Mouse (Mus musculus) frontal cortex, adult (tissue): ENCODE data around the gene Myh14.
A peak's percentile ranks its signal among the peaks of the same experiment; 100 is the strongest.

Experiments used
- ATAC-seq: cut with Nextera tagmentation; 2 replicates; pipeline ENCODE4 v1.9.2; 2017; ENCODE audit warnings: mild to moderate bottlenecking, moderate library complexity, mixed read lengths; ENCODE audit not compliant: low TSS enrichment

Gene Myh14

DNA sequence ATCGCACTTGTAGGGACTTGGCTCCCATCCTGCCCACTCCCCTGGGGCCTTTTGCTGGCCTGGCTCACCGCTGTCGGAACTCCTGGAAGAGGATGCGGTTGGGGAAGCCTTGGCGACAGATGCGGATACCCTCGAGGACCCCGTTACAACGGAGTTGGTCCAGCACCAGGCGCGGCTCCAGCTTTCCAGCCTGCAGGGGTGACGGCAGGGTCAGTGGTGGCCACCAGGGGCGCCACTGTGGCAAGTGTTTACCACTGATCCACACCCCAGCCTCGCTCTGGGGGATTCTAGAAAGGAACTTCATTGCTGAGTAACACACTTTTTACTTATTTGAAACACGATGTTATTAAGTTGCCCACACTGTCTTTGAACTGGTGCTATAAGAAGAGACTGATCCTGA is 37.2 kb downstream of the Myh14 start:
- ATAC-seq: no peak

DNA sequence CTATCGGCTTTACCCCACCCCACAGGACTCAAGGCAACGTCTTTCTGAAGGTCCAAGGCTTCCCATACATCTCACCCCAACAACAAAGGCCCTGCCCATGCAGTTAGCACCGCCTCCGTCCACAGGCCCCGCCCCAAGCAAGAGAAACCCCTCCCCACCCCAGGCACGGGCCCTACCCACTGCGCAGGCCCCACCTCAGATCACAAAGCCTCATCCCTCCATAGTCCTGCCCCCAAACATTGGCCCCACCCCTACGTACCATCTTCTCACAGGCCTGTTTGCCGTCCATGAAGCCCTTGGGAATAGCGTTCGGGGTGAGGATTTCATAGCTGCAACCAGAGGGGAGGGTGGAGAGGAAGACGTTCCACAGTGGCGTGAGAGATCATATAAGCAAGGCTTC is 38.0 kb downstream of the Myh14 start:
- no peak for ATAC-seq

DNA sequence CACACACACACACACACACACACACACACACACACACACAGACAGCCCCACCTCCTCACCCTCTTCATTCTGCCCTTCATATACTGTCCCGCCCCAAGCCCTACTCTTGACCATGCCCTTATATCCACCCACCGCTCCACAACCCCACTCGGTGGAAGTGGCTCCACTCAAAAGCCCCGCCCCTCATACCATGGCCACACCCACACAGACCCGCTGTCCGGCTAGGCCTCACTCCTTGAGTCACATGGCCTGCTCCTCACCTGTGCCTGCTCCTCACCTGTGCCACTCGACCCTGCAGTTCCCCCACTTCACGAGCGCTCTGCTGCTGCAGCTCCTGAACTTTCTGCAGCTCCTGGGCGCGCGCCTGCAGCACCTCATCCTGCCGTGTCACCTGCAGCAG is 40.2 kb downstream of the Myh14 start:
- ATAC-seq: no peak

DNA sequence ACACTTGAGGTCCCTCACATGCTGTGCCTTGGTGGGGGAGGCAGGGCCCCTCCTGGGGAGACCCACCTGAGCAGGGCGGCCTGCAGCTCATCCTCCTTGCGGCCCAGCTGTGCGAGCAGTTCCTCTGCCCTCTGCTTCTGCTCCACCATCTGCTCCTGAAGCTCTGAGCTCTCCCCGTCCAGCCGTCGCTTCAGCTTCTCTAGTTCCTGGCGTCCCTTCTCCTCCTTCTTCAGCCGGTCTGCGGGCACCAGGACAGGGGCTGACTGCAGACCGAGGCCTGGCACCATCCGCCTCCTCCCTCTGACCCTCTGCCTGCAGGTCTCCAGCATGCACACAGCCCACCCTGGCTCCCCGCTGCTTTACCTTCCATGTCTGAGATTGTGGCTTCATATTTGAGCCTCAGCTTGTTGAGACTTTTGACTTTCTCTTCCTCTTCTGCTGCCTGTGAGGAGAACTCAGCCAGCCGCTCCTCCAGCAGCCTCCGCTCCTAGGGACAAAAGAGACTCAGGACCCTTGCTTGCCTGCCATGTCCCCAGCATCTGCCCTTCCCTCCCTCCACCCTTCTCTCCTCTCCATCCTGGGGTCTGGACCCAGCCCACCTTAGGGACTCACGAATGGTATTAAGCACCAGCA is 42.1 kb downstream of the Myh14 start:
- ATAC-seq: no peak

DNA sequence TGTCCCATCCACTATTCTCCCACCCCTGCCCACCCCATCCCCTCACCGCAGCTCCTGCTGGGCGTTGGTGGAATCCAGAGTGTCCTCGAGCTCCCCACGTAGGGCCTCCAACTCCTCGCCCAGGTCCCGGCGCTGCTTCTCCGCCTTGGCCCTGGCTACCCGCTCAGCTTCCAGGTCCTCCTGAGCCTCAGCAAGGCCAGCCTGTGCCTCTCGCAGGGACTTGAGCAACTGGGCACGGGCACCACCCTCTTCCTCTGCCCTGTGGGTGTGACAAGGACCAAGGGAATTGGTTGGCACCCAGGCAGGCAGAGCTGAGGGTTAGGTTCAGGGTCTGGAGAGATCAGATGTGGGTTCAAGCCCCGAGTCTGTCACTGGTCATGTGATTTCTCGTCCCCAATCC is 43.7 kb downstream of the Myh14 start:
- no peak for ATAC-seq

DNA sequence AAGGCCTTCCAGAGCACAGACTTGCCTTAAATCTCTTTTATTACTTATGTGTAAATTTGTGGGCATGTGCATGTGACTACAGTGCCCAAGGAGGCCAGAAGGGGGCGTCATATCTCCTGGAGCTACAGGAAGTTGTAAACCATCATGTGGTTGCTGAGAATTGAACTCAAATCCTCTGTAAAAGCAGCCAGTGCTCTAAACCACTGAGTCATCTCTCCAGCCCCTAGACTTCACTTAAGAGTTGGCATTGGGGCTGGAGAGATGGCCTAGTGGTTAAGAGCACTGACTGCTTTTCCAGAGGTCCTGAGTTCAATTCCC is 44.6 kb downstream of the Myh14 start:
- ATAC-seq: no peak

DNA sequence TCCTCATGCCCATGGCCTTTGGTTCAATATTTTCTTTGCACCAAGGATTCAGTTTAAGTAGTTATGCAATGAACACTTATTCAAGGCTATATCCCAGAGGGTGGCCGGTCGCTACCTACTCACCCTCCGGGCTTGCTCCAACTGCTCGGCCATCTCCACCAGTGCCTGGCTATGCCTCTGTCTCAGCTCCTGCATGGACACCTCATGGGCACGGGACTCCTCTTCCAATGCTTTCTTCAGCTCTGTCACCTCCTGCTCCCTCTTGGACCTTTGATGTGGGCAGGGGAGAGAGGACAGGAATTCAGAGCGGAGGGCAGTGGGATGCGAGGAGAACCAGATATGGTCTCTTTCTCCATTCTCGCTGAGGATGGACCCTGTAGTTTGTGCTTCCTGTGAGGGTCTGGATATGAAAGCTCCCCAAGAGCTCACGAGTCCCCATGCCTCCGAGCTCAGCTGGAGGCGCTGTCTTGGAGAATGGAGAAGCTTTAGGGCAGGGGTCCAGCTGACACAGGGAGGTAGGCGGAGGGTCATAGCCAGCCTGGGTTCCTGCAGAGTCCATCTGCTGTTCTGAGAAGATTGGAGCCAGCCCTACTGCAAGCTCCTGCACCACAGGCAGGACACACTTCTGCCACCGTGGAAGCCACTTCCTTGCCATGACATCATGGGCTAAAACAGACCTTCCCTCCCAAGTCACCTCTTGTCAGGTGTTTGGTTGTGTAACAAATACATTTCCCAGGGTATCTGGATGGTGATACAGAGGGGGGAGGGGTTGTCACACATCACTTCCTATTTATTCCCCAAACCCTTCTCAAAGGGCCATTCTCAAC is 45.2 kb downstream of the Myh14 start:
- no peak for ATAC-seq

DNA sequence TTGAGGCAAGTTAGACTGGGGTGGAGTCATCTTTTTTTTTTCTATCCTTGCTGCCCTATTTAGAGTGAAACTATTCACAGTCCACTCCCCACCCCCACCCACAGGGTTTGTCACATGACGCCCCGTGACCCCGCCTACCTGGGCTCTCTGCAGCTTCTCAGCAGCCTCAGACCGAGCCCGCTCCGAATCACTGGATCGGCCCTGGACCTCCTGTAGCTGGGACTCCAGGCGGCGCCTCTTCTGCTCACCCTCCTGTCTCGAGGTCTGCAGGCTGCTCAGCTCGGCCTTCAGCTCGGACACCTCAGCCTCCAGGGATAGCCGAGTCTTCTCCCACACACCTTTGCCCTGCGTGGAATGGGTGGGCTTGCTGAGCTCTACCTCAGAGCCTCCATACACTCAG is 45.8 kb downstream of the Myh14 start:
- ATAC-seq: no peak

DNA sequence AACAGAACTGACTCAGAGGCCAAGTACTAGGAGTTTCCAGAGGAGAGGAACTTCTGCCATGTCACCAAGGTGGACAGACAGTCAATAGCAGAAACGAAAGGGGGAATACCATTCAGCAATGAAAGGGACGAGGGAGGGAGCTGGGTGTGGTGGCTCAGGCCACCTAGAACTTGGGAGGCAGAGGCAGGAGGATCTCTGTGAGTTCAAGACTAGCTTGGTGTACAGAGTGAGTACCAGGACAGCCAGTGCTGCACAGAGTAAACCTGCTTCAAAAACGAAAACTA is 46.2 kb downstream of the Myh14 start:
- no peak for ATAC-seq

DNA sequence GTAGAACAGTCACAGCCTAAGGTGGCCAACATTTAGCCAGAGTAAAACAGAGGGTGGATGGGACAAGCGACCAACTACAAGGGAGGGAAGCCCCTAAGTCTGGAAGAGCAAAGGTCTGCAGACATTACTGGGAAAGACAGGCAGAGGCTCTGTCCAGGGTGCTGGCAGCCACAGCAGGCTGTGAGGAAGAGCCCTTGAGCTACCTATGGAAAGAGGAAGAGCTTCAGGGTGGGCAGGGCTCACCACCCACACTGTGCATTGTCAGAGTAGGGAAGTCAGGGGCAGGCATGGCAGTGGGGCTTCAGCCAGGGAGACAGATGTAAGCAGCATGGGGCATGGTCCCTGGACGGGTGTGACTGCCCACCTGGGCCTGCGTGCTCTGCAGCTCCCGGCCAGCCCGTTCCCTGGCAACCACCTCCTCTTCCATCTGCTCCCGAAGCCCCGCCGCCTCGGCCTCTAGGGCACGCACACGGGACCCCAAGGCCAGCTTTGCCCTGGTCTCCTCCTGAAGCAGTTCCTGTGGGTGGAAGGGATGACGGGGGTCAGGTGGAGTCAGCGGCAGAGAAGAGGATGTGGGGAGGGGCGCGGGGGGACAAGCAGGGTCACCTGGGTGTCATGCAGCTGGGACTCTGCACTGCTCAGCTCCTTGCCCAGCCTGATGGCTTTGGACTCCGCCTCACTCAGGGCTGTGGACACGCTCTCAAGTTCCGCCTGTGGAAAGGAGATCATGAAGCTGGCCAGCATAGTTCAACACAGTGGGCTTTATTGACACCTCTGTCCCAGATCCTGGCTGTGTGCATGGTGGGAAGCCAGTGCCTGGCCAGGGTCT is 46.7 kb downstream of the Myh14 start:
- ATAC-seq: no peak

DNA sequence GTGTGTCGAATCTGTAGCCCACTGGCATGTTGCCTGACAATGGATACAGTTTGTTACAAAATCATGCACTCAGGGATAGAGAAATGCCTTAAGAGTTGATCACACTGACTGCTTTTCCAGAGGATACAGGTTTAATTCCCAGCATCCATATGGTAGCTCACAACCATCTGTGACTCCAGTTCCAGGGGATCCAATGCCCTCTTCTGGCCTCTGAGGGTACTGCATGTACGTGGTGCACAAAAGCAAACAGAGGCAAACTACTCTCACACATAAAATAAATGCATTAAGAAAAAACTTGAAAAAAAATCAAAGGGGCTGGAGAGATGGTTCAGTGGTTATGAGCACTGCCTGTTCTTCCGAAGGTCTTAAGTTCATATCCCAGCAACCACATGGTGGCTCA is 53.6 kb downstream of the Myh14 start:
- ATAC-seq: no peak

DNA sequence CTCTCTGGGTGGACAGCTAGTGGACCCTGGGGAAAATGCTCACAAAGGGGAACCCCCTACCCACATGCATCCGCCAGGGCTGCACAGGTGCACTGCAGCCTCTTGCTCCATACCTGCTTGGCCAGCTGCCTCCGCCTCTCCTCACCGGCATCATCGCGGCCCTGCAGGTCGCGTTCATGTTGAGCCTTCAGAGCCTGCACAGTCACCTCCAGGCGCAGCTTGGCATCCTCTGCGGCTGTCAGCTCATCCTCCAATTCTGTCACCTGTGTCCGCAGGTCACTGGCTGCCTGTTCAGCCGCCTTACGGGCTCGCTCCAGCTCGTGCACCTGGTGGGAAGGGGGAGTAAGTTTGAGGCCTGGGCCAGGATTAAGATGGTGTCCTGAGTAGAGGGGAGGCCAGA is 54.7 kb downstream of the Myh14 start:
- ATAC-seq: no peak

DNA sequence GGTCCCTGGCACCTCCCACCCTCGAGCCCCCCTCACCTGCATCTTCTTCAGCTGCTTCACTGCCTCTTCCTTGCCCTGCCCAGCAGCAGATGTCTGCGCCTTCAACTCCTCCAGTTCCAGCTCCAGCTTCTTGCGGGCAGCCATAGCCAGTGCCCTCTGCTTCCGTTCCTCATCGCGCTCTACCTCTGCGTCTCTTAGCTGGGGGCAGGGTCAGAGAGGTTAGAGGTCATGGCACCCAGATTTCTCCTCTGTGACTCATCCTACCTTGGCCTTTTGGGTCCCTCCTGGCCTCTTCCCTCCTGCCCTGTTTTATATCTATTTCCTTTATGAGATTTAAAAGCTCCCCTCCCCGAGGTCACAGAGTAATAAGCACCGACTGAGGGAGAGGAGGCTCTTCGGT is 55.3 kb downstream of the Myh14 start:
- no peak for ATAC-seq

DNA sequence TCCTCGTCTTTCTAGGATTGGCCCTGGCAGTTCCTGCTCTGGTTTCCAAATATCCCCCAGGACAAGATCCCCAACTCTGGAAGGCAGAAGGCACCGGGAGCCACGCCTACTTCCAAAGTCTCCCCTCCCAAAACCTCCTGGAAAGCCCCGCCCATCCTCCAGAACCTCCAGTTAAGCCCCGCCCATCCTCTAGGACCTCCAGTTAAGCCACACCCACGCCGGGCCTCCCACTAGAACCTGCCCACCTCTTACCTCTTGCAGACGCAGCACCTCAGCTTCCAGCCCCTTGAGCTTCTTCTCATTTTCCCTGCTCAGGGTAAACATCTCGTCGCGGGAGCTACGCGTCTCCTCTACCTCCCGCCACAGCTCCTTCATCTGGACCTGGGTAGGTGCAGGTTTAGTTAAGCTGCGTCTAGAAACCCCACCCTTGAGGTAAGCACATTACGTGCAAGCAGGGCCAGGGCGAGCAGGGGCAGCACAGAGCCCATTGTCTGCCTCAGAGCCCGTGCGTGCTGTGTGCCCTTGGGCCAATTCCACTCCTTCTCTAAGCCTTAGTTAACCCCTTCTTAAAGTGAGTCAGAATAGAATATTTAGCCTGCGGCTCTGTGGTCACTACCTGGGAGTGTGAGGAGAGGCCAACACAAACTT is 56.5 kb downstream of the Myh14 start:
- no peak for ATAC-seq

DNA sequence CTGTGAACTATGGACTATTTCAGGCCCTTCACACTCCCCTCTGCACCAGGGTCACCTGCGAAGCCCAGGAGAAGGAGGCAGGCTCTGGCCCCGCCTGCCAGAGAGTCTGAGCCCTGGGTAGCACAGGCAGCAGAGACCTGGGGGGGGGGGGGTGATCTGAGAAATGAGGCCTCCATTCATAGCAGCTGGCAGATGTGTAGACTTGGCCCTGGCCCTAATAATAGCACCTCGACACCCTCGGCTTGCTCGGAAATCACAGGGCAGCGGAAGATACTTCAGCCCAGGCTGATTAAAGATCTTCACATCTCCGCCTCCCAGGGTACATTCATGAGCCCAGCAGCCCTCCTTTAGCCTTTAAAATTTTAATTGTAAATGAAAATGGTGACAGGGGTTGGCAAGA is 58.5 kb downstream of the Myh14 start:
- no peak for ATAC-seq

DNA sequence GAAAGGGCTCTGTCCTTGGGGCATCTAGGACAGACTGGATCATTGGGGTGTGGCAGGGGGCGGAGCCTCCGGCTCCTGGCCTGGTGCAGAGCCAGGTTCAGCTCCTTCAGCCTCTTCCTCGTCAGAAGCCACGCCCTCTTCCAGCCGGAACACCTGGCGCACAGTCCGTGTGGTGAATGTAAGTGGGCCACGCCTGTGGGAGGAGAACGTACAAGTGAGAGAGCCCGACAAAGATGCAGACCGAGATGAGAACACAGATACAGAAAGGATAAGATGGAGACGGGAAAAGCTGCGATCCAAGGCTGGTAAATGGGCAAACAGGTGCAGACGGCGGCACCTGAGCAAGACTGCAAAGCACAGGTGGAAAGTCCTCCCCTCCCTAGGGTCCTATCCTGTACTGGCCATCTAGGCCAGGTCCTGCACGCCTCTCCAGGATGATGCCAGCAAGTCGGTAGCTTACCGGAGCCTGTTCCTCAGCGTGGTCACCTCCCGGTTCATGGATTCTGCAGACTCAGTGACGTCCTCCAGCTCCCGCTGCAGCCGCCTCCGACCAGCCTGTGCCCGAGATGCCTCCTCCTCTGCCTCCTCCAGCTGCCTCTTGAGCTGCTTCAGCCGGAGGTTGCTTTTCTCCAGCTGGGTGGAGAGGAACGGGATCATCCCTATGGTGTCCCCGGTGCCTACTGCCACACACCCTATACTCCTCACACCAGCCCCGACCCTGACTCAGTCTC is 64.3 kb downstream of the Myh14 start:
- peak; percentile 69 for ATAC-seq

DNA sequence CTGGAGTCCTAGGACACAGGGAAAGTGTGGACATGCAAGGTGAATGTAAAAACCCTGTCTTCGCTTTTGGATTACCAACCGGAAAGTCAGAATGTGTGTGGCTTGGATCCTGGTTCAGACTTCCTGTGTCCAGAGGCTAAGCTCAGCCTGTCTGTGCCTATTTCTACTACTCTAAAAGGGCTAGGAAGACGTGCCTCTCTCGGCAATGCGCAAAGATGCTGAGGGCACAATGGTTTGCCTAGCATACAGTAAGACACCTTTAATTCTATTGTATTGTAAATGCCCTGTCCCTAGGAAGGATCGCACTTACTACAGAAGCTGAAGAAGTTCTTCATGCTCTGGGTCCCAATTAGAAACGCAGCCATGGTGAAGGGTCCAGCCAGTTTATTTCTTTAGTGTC is 65.2 kb downstream of the Myh14 start:
- ATAC-seq: no peak

DNA sequence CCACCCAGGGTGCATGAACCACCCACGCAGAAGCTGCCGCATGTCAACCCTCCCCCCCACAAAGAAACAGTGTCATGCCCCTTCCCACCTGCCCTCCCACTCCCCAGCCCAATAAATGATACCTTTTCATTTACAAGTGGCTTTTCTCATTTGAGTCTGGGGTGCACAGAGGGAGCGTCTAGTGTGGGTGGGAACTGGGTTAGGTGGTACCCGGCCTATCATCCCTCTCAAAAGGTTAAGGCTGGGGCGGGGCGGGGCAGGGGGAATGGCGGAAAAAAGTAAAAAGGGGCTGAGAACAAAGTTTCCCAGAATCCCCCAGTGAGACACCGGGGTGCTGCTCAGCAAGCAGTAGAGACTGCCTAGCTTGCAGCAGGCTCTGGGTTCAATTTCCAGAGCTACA is 66.0 kb downstream of the Myh14 start:
- ATAC-seq: no peak

DNA sequence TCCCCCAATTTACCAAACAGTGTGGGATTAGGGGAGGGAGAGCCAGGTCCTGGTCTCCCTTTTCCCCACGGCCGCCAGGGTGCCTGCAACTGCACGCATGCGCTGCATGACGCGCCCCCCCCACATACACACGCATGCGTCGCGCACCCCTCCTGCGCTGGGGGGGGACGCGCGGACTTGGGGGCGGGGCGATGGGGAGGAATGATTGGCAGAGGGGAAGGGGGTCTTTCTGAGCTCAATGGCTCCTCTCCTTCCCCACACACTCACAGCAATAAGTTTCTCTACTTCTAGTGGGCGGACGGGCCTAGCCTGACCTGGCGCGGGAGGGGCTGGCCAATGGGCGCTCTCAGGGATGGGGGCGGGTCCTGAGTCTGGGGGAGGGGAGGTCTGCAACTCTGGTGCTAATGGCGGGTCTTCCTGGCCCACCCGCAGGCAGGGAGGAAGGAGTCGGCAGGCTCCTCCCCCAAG is 66.5 kb downstream of the Myh14 start:
- no peak for ATAC-seq

DNA sequence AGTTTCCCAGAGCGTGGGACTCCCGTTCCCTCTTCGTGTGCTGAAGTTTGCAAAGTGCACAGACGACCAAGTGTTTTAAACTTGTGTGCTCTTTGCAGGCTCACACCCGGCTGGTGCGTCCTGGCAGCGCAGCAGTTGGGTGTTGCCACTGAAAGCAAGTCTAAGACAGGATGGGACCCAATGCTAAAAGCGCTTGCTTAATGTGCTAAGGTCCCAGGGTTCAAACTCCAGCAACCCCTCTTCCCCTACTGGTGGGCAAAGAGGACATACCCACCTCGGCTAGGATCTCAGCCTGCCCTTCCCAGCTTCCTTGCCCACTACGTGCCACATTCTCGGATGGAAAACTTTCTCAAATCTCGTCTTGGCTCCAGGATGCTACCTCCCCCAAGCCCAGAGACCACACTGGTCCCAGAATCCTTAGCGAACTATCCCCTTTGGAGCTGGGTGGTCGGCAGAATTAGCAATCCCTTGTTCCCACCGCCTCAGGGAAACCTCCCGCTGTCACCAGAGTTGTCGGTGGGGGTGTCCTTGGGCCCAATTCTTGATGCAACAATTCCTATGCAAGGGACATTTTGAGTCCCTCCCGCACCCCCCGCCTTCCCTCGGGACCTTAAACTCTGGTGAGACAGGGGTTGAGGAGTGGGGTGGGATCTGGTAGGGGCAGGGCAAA is 67.3 kb downstream of the Myh14 start:
- ATAC-seq: no peak

DNA sequence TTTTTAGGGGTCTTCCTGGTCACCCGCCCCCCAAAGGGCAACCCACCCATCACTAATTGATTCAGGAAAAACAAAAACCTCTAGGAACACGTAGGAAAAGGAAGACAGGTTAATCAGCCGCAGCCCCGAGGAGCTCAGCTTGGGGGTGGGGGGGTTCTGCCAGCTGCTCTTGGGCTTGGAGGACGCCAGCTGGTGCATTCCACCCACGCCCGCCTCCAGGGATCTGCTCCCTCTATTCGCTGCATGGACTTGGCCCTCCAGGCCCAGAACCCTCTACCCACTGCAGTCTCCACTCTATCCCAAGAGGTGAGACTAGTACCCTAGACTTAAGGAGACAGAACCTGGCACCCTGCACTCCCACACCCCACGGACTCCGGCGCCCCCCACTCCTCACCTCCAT is 68.2 kb downstream of the Myh14 start:
- ATAC-seq: peak; percentile 59
